Mouse (Mus musculus) gastrocnemius, postnatal 36 days (tissue): ENCODE measurements at regions not wholly inside any gene's neighbourhood (a gene's known extent, or its start where the extent isn't known, plus 50 kb on each side); places are given as distances from the start of the nearest gene placed in this dataset.
A peak's percentile ranks its signal among the peaks of the same experiment; 100 is the strongest.
"Not testable (repeated sequence)": the region's sequence is repeated elsewhere in the genome, so short reads cannot be mapped to it uniquely, and the experiment has no call there.

Experiments
- DNase-seq, 2 experiments: peaks; one replicate each; pipeline ENCODE4 v3.0.0; 2022
- intact Hi-C: fragments of 180-260 bp; cut with DNase I; formaldehyde crosslinking; loops from one replicate; pipeline ENCODE4 v1.15.1; 2025

- DNase-seq: no peak
- intact Hi-C loops: no loop called here
Measured at GRCm38 (mm10) chr4:84149149-84150050, 525.7 kb downstream of the Bnc2 start.

- intact Hi-C loops: no loop called here
- DNase-seq: no peak
Measured at GRCm38 (mm10) chr4:84150698-84151097, 524.4 kb downstream of the Bnc2 start.

GRCm38 (mm10) chr4:84151247-84151646, 523.8 kb downstream of the Bnc2 start:
- no peak for DNase-seq
- intact Hi-C loops: no loop called here

- intact Hi-C loops: no loop called here
- DNase-seq: no peak
Measured at GRCm38 (mm10) chr4:84151971-84152450, 523.1 kb downstream of the Bnc2 start.

GRCm38 (mm10) chr4:84153571-84153970, 521.5 kb downstream of the Bnc2 start:
- no peak for DNase-seq
- intact Hi-C loops: no loop called here

GRCm38 (mm10) chr4:84157911-84158647, 517.0 kb downstream of the Bnc2 start:
- intact Hi-C loops: no loop called here
- no peak for DNase-seq

- no peak for DNase-seq
- intact Hi-C loops: no loop called here
Measured at GRCm38 (mm10) chr4:84163362-84163761, 511.7 kb downstream of the Bnc2 start.

GRCm38 (mm10) chr4:84165256-84165655, 509.8 kb downstream of the Bnc2 start:
- intact Hi-C loops: no loop called here
- no peak for DNase-seq

GRCm38 (mm10) chr4:84172841-84173240, 502.2 kb downstream of the Bnc2 start:
- DNase-seq: no peak
- intact Hi-C loops: no loop called here

GRCm38 (mm10) chr4:84173441-84173840, 501.6 kb downstream of the Bnc2 start:
- intact Hi-C loops: no loop called here
- DNase-seq: no peak

- intact Hi-C loops: not testable (repeated sequence)
Measured at GRCm38 (mm10) chr4:84176457-84176856, 498.6 kb downstream of the Bnc2 start.

GRCm38 (mm10) chr4:84177827-84178226, 497.2 kb downstream of the Bnc2 start:
- intact Hi-C loops: no loop called here

More at GRCm38 (mm10) chr4:84176457-84176856, 498.6 kb downstream of the Bnc2 start:
- DNase-seq: not testable (repeated sequence)

GRCm38 (mm10) chr4:84184436-84184835, 490.6 kb downstream of the Bnc2 start:
- intact Hi-C loops: no loop called here
- no peak for DNase-seq

More at GRCm38 (mm10) chr4:84177827-84178226, 497.2 kb downstream of the Bnc2 start:
- no peak for DNase-seq

- DNase-seq: no peak
- intact Hi-C loops: no loop called here
Measured at GRCm38 (mm10) chr4:84184844-84185243, 490.2 kb downstream of the Bnc2 start.

GRCm38 (mm10) chr4:84189315-84189714, 485.8 kb downstream of the Bnc2 start:
- intact Hi-C loops: no loop called here
- DNase-seq: no peak

- no peak for DNase-seq
- intact Hi-C loops: no loop called here
Measured at GRCm38 (mm10) chr4:84191303-84191702, 483.8 kb downstream of the Bnc2 start.

- intact Hi-C loops: no loop called here
- peak in 1 of 2 experiments; percentile 9 for DNase-seq
Measured at GRCm38 (mm10) chr4:84192301-84192700, 482.8 kb downstream of the Bnc2 start.

GRCm38 (mm10) chr4:84196732-84197131, 478.3 kb downstream of the Bnc2 start:
- no peak for DNase-seq
- intact Hi-C loops: no loop called here

- DNase-seq: no peak
- intact Hi-C loops: no loop called here
Measured at GRCm38 (mm10) chr4:84198176-84198575, 476.9 kb downstream of the Bnc2 start.

- intact Hi-C loops: no loop called here
- peak; percentile 36 to 50 for DNase-seq
Measured at GRCm38 (mm10) chr4:84199181-84199656, 475.9 kb downstream of the Bnc2 start.

- DNase-seq: no peak
- intact Hi-C loops: no loop called here
Measured at GRCm38 (mm10) chr4:84201001-84201400, 474.1 kb downstream of the Bnc2 start.
